Mouse (Mus musculus): ENCODE results near the gene Pgap2. TPM values are rescaled to one million over a fixed set of nuclear protein-coding genes. Genes with fewer than 3 reads are reported as not detected.

Gene Pgap2
- polyA plus RNA-seq, 1 experiment from 2014 or later: 80.8 TPM

GRCm38 (mm10) chr7:102266401-102267042 lies 56.5 kb downstream of the Pgap2 start:
- H3K4me2 ChIP-seq (ENCODE audit: low read depth, low read length): peak overlapping the region; percentile 91
- no peak overlapping the region for H3K27ac ChIP-seq (replicated peaks; ENCODE audit: low read depth, low read length)
- 44% methylated on average over 14 of the region's 14 CpGs for WGBS
- peaks cover 21% of the 10 kb centered on the region for H3K4me1 ChIP-seq (ENCODE audit: control insufficient read depth, insufficient read depth, low read length)
- 0 out of 2 replicates have a peak overlapping the region, but pooled peaks have one; percentile 73 for H3K9ac ChIP-seq (ENCODE audit: low read depth, low read length)
- DNase-seq (ENCODE audit: low spot score) (no peak), ATAC-seq (ENCODE audit: low read depth) (peak; percentile 7; the same call in 1 of the 2 replicates)
- peak overlapping the region; percentile 87; the same call in 1 of the 2 replicates for H3K4me3 ChIP-seq (ENCODE audit: low read depth, low read length)
- H3K9me3 ChIP-seq (ENCODE audit: control insufficient read depth, low read length): no peaks in the 10 kb centered on the region
- H3K36me3 ChIP-seq (ENCODE audit: control insufficient read depth, insufficient read depth, low read length): no peaks in the 10 kb centered on the region
- H3K27me3 ChIP-seq (replicated peaks; ENCODE audit: control insufficient read depth, insufficient read depth, low read length): no peaks in the 10 kb centered on the region

DNA sequence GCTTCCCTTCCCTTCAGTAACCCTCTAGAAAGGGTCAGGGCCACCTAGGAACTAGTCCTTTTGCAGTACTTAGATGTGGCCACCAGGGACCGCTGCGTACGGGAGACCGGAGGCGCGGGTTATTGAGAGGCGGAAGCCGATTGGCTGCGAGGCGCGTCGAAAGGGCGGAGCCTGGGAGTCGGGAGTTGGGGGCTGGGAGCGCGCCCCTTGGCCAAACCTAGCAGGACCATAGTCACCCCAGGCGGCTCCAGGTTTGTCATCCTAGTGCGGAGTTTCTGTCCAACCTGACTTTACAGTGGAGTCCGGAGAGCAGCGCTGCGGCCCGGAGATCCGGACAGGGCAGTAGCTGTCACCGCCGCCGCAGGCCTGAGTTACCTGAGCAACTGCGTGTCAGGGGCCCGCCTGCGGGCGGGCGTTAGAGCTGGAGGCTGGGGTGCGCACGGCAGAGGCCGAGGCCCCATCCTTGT lies 57.1 kb downstream of the Pgap2 start:
- WGBS: 0% methylated on average over 25 of the region's 34 CpGs

GRCm38 (mm10) chr7:102267601-102268394 lies 57.8 kb downstream of the Pgap2 start, which contains the start of gene Stim1:
Gene Stim1 (plus strand): TSS chr7:102267806.
- Histone ChIP-seq H3K4me1 (ENCODE audit: control insufficient read depth, insufficient read depth, low read length) (peaks cover 26% of the 10 kb centered on the region), H3K27ac (replicated peaks; ENCODE audit: low read depth, low read length) (0 out of 2 replicates have a peak within 1 kb of the TSS, but pooled peaks have one; percentile 55), H3K4me3 (ENCODE audit: low read depth, low read length) (peak within 1 kb of the TSS; percentile 87), H3K36me3 (ENCODE audit: control insufficient read depth, insufficient read depth, low read length) (no peaks in the 10 kb centered on the region), H3K9me3 (ENCODE audit: control insufficient read depth, low read length) (no peaks in the 10 kb centered on the region), H3K27me3 (replicated peaks; ENCODE audit: control insufficient read depth, insufficient read depth, low read length) (no peaks in the 10 kb centered on the region), H3K9ac (ENCODE audit: low read depth, low read length) (peak within 1 kb of the TSS; percentile 73), H3K4me2 (ENCODE audit: low read depth, low read length) (peak within 1 kb of the TSS; percentile 91)
- ATAC-seq (ENCODE audit: low read depth) (peak; percentile 93), DNase-seq (ENCODE audit: low spot score) (peak; percentile 74)
- WGBS: under 1% methylated on average over 23 of the region's 73 CpGs

More for the DNA sequence above, 57.1 kb downstream of the Pgap2 start:
- Histone ChIP-seq H3K27me3 (replicated peaks; ENCODE audit: control insufficient read depth, insufficient read depth, low read length) (no peaks in the 10 kb centered on the region), H3K9ac (ENCODE audit: low read depth, low read length) (peak overlapping the region; percentile 73), H3K27ac (replicated peaks; ENCODE audit: low read depth, low read length) (0 out of 2 replicates have a peak overlapping the region, but pooled peaks have one; percentile 55), H3K4me1 (ENCODE audit: control insufficient read depth, insufficient read depth, low read length) (peaks cover 21% of the 10 kb centered on the region), H3K4me2 (ENCODE audit: low read depth, low read length) (peak overlapping the region; percentile 91), H3K9me3 (ENCODE audit: control insufficient read depth, low read length) (no peaks in the 10 kb centered on the region), H3K36me3 (ENCODE audit: control insufficient read depth, insufficient read depth, low read length) (no peaks in the 10 kb centered on the region), H3K4me3 (ENCODE audit: low read depth, low read length) (peak overlapping the region; percentile 87)
- ATAC-seq (ENCODE audit: low read depth) (peak; percentile 90), DNase-seq (ENCODE audit: low spot score) (peak; percentile 96)

DNA sequence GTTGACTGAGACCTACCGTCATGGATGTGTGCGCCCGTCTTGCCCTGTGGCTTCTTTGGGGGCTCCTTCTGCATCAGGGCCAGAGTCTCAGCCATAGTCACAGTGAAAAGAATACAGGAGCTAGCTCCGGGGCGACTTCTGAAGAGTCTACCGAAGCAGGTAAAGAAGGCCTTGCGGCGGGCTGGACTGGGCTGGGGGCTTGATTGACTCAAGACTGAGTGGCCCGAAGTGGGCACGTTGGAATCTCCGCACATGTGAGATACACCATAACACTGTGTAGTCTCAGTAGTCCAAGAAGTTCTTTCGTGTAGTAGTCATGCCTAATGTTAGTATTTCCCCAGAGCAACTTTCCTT lies 58.4 kb downstream of the Pgap2 start:
- ATAC-seq (ENCODE audit: low read depth) (no peak), DNase-seq (ENCODE audit: low spot score) (no peak)
- WGBS: 10% methylated on average over 12 of the region's 12 CpGs
- H3K27ac ChIP-seq (replicated peaks; ENCODE audit: low read depth, low read length): no peak overlapping the region
- H3K4me3 ChIP-seq (ENCODE audit: low read depth, low read length): peak overlapping the region; percentile 87
- H3K9ac ChIP-seq (ENCODE audit: low read depth, low read length): peak overlapping the region; percentile 73
- H3K9me3 ChIP-seq (ENCODE audit: control insufficient read depth, low read length): no peaks in the 10 kb centered on the region
- no peaks in the 10 kb centered on the region for H3K36me3 ChIP-seq (ENCODE audit: control insufficient read depth, insufficient read depth, low read length)
- peak overlapping the region; percentile 91 for H3K4me2 ChIP-seq (ENCODE audit: low read depth, low read length)
- peaks cover 26% of the 10 kb centered on the region for H3K4me1 ChIP-seq (ENCODE audit: control insufficient read depth, insufficient read depth, low read length)
- H3K27me3 ChIP-seq (replicated peaks; ENCODE audit: control insufficient read depth, insufficient read depth, low read length): no peaks in the 10 kb centered on the region

- WGBS: 83% methylated on average over 3 of the region's 3 CpGs
- no peaks in the 10 kb centered on the region for H3K9me3 ChIP-seq (ENCODE audit: control insufficient read depth, low read length)
- H3K36me3 ChIP-seq (ENCODE audit: control insufficient read depth, insufficient read depth, low read length): no peaks in the 10 kb centered on the region
- H3K4me2 ChIP-seq (ENCODE audit: low read depth, low read length): no peak overlapping the region
- DNase-seq (ENCODE audit: low spot score) (peak; percentile 28), ATAC-seq (ENCODE audit: low read depth) (no peak)
- H3K4me1 ChIP-seq (ENCODE audit: control insufficient read depth, insufficient read depth, low read length): peaks cover 22% of the 10 kb centered on the region
- no peak overlapping the region for H3K4me3 ChIP-seq (ENCODE audit: low read depth, low read length)
- no peak overlapping the region for H3K9ac ChIP-seq (ENCODE audit: low read depth, low read length)
- no peaks in the 10 kb centered on the region for H3K27me3 ChIP-seq (replicated peaks; ENCODE audit: control insufficient read depth, insufficient read depth, low read length)
- no peak overlapping the region for H3K27ac ChIP-seq (replicated peaks; ENCODE audit: low read depth, low read length)
Observed at GRCm38 (mm10) chr7:102272422-102272948, 62.5 kb downstream of the Pgap2 start.

DNA sequence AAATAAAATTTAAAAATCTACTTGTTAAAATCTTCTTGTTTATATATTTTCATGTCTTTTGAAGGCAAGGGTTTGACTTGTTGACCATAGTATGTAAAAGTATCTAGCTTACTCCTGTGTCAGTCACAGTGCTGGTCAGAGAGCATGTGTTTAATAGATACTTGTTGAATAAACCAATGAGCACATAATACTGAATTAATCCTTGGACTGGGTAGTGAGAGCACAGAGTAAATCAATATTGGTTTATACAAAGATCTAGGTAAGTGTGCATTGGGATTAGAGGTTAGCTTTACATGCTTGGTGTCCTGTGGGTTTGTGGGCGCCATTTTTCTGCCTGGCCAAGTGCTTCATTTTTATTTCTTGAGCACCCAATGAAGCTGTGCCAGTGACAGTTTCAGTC lies 71.4 kb downstream of the Pgap2 start:
- 91% methylated on average over 1 of the region's 1 CpGs for WGBS

GRCm38 (mm10) chr7:102282261-102282660 lies 72.3 kb downstream of the Pgap2 start:
- H3K9ac ChIP-seq (ENCODE audit: low read depth, low read length): no peak overlapping the region
- no peak for ATAC-seq (ENCODE audit: low read depth)
- H3K27ac ChIP-seq (replicated peaks; ENCODE audit: low read depth, low read length): no peak overlapping the region
- no peak overlapping the region for H3K4me2 ChIP-seq (ENCODE audit: low read depth, low read length)
- H3K4me3 ChIP-seq (ENCODE audit: low read depth, low read length): no peak overlapping the region
- 76% methylated on average over 5 of the region's 5 CpGs for WGBS
- H3K9me3 ChIP-seq (ENCODE audit: control insufficient read depth, low read length): no peaks in the 10 kb centered on the region
- no peaks in the 10 kb centered on the region for H3K27me3 ChIP-seq (replicated peaks; ENCODE audit: control insufficient read depth, insufficient read depth, low read length)
- DNase-seq (ENCODE audit: low spot score): no peak
- no peaks in the 10 kb centered on the region for H3K36me3 ChIP-seq (ENCODE audit: control insufficient read depth, insufficient read depth, low read length)
- no peaks in the 10 kb centered on the region for H3K4me1 ChIP-seq (ENCODE audit: control insufficient read depth, insufficient read depth, low read length)

More for the DNA sequence above, 71.4 kb downstream of the Pgap2 start:
- H3K9ac ChIP-seq (ENCODE audit: low read depth, low read length): no peak overlapping the region
- no peaks in the 10 kb centered on the region for H3K27me3 ChIP-seq (replicated peaks; ENCODE audit: control insufficient read depth, insufficient read depth, low read length)
- ATAC-seq (ENCODE audit: low read depth) (no peak), DNase-seq (ENCODE audit: low spot score) (no peak)
- H3K4me1 ChIP-seq (ENCODE audit: control insufficient read depth, insufficient read depth, low read length): no peaks in the 10 kb centered on the region
- no peak overlapping the region for H3K27ac ChIP-seq (replicated peaks; ENCODE audit: low read depth, low read length)
- H3K9me3 ChIP-seq (ENCODE audit: control insufficient read depth, low read length): no peaks in the 10 kb centered on the region
- H3K4me3 ChIP-seq (ENCODE audit: low read depth, low read length): no peak overlapping the region
- H3K4me2 ChIP-seq (ENCODE audit: low read depth, low read length): no peak overlapping the region
- no peaks in the 10 kb centered on the region for H3K36me3 ChIP-seq (ENCODE audit: control insufficient read depth, insufficient read depth, low read length)

All from embryonic facial prominence, embryonic 14.5 days (tissue).